8 mouse cellular contexts compared by ENCODE assay signal in genomic region chr16:38137296-38137695, GRCm38 (mm10). TPM values are rescaled to one million over a fixed set of nuclear protein-coding genes. Genes with fewer than 3 reads are reported as not detected.
DNase-seq lines count a peak whose midpoint lies in the region; ATAC-seq lines count a peak whose summit lies in the region.

No protein-coding gene starts in this region.

- H3K4me1 ChIP-seq in forebrain, embryonic 12.5 days: peaks cover 43% of the 10 kb centered on the region
- H3K4me1 ChIP-seq in forebrain, embryonic 10.5 days: peaks cover 36% of the 10 kb centered on the region
- H3K4me1 ChIP-seq in embryonic facial prominence, embryonic 14.5 days (ENCODE audit: control insufficient read depth, insufficient read depth, low read length): 0 out of 2 replicates have a peak, but pooled peaks cover under 1% of the 10 kb centered on the region
- H3K4me1 ChIP-seq in limb, embryonic 13.5 days: peaks cover 33% of the 10 kb centered on the region

- H3K9me3 ChIP-seq in forebrain, embryonic 12.5 days: no peaks in the 10 kb centered on the region
- H3K9me3 ChIP-seq in forebrain, embryonic 10.5 days: no peaks in the 10 kb centered on the region
- no peaks in the 10 kb centered on the region for H3K9me3 ChIP-seq in embryonic facial prominence, embryonic 14.5 days (ENCODE audit: control insufficient read depth, low read length)
- no peaks in the 10 kb centered on the region for H3K9me3 ChIP-seq in limb, embryonic 13.5 days

- WGBS in forebrain, embryonic 12.5 days: 39% methylated on average over 5 of the region's 5 CpGs
- 46% methylated on average over 5 of the region's 5 CpGs for WGBS in forebrain, embryonic 10.5 days
- WGBS in embryonic facial prominence, embryonic 14.5 days: 39% methylated on average over 5 of the region's 5 CpGs
- WGBS in limb, embryonic 13.5 days: 39% methylated on average over 5 of the region's 5 CpGs

- H3K4me3 ChIP-seq in forebrain, embryonic 12.5 days (replicated peaks): no peak overlapping the region
- no peak overlapping the region for H3K4me3 ChIP-seq in forebrain, embryonic 10.5 days
- no peak overlapping the region for H3K4me3 ChIP-seq in embryonic facial prominence, embryonic 14.5 days (ENCODE audit: low read depth, low read length)
- no peak overlapping the region for H3K4me3 ChIP-seq in limb, embryonic 13.5 days

- H3K4me2 ChIP-seq in forebrain, embryonic 12.5 days: no peak overlapping the region
- H3K4me2 ChIP-seq in embryonic facial prominence, embryonic 14.5 days (ENCODE audit: low read depth, low read length): no peak overlapping the region
- no peak overlapping the region for H3K4me2 ChIP-seq in limb, embryonic 13.5 days (replicated peaks)

- no peak overlapping the region for H3K9ac ChIP-seq in forebrain, embryonic 12.5 days
- H3K9ac ChIP-seq in embryonic facial prominence, embryonic 14.5 days (ENCODE audit: low read depth, low read length): no peak overlapping the region
- H3K9ac ChIP-seq in limb, embryonic 13.5 days: no peak overlapping the region

- H3K27me3 ChIP-seq in forebrain, embryonic 12.5 days: no peaks in the 10 kb centered on the region
- H3K27me3 ChIP-seq in forebrain, embryonic 10.5 days (ENCODE audit: poor library complexity, severe bottlenecking): no peaks in the 10 kb centered on the region
- H3K27me3 ChIP-seq in embryonic facial prominence, embryonic 14.5 days (replicated peaks; ENCODE audit: control insufficient read depth, insufficient read depth, low read length): no peaks in the 10 kb centered on the region
- no peaks in the 10 kb centered on the region for H3K27me3 ChIP-seq in limb, embryonic 13.5 days

- H3K36me3 ChIP-seq in forebrain, embryonic 12.5 days (replicated peaks): no peaks in the 10 kb centered on the region
- peaks cover 7% of the 10 kb centered on the region for H3K36me3 ChIP-seq in forebrain, embryonic 10.5 days (replicated peaks)
- H3K36me3 ChIP-seq in embryonic facial prominence, embryonic 14.5 days (ENCODE audit: control insufficient read depth, insufficient read depth, low read length): no peaks in the 10 kb centered on the region
- 0 out of 2 replicates have a peak, but pooled peaks cover 4% of the 10 kb centered on the region for H3K36me3 ChIP-seq in limb, embryonic 13.5 days

- 0 out of 2 replicates have a peak overlapping the region, but pooled peaks have one; percentile 56 for H3K27ac ChIP-seq in forebrain, embryonic 12.5 days
- H3K27ac ChIP-seq in forebrain, embryonic 10.5 days: no peak overlapping the region
- H3K27ac ChIP-seq in embryonic facial prominence, embryonic 14.5 days (replicated peaks; ENCODE audit: low read depth, low read length): no peak overlapping the region
- no peak overlapping the region for H3K27ac ChIP-seq in limb, embryonic 13.5 days

- DNase-seq in forebrain, embryonic 10.5 days (ENCODE audit: extremely low spot score, low spot score): no peak
- peak; percentile 38 for DNase-seq in ovary, postnatal 36 days (ENCODE audit: low spot score)
- no peak for DNase-seq in ovary, adult 18-20 months (ENCODE audit: low spot score)
- DNase-seq in embryonic facial prominence, embryonic 14.5 days (ENCODE audit: low spot score): peak; percentile 55
- DNase-seq in skeletal muscle tissue, adult 2 months (ENCODE audit: low read depth, low spot score): peak; percentile 21

- peak; percentile 31; the same call in 1 of the 2 replicates for ATAC-seq in forebrain, embryonic 12.5 days (ENCODE audit: low FRiP score)
- ATAC-seq in embryonic facial prominence, embryonic 14.5 days (ENCODE audit: low read depth): peak; percentile 47; the same call in 1 of the 2 replicates
- ATAC-seq in limb, embryonic 13.5 days (ENCODE audit: low FRiP score, low read depth): 0 out of 2 replicates have a peak, but pooled peaks have one; percentile 32
- no peak; the same call in 1 of the 2 replicates for ATAC-seq in erythroid progenitor cell, adult 5-6 weeks (replicated peaks; ENCODE audit: low FRiP score, poor library complexity, severe bottlenecking)

RNA-seq across cellular contexts. Expression of gene Gsk3b, which starts 48.5 kb away (rescaled TPM):
- 116 and 129 TPM in 2 replicates for polyA plus RNA-seq in forebrain, embryonic 12.5 days (2016; fragmentation: Nextera tagmentation; extraction: Ambion mirVana)
- polyA plus RNA-seq in forebrain, embryonic 10.5 days (2016; fragmentation: Nextera tagmentation; extraction: Ambion mirVana): 64.3 and 65.8 TPM in 2 replicates
- polyA plus RNA-seq in embryonic facial prominence, embryonic 14.5 days (2014; fragmentation: Nextera tagmentation; extraction: Ambion mirVana): 54.2 and 60.3 TPM in 2 replicates
- 69.3 and 69.7 TPM in 2 replicates for polyA plus RNA-seq in limb, embryonic 13.5 days (2015; fragmentation: Nextera tagmentation; extraction: Ambion mirVana)
- total RNA-seq in erythroid progenitor cell, adult 5-6 weeks (2015; ENCODE audit: low replicate concordance): 55.3 and 62.7 TPM in 2 replicates
- total RNA-seq in erythroid progenitor cell, adult 5-6 weeks (2017; ENCODE audit: low replicate concordance): 55.7 and 62.5 TPM in 2 replicates

Comparison
In these comparisons a context has a peak if more than half of its experiments do, and no peak if none do; other contexts are left out.
1. DNase-seq: peak in ovary, postnatal 36 days (single experiment), embryonic facial prominence, embryonic 14.5 days (single experiment) and skeletal muscle tissue, adult 2 months (single experiment); none in forebrain, embryonic 10.5 days (single experiment) and ovary, adult 18-20 months (single experiment).